Mouse (Mus musculus): Measurements from ENCODE around the gene Grin2b. TPM values are rescaled to one million over a fixed set of nuclear protein-coding genes. Genes with fewer than 3 reads are reported as not detected.
A peak's percentile ranks its signal among the peaks of the same experiment; 100 is the strongest.

The Grin2b gene
- total RNA-seq (2014; rRNA removed; ENCODE audit: low replicate concordance) (0.11 and 0.15 TPM in 2 replicates), polyA plus RNA-seq (2015; fragmentation: Nextera tagmentation; extraction: Ambion mirVana) (not detected in 2 replicates)

DNA sequence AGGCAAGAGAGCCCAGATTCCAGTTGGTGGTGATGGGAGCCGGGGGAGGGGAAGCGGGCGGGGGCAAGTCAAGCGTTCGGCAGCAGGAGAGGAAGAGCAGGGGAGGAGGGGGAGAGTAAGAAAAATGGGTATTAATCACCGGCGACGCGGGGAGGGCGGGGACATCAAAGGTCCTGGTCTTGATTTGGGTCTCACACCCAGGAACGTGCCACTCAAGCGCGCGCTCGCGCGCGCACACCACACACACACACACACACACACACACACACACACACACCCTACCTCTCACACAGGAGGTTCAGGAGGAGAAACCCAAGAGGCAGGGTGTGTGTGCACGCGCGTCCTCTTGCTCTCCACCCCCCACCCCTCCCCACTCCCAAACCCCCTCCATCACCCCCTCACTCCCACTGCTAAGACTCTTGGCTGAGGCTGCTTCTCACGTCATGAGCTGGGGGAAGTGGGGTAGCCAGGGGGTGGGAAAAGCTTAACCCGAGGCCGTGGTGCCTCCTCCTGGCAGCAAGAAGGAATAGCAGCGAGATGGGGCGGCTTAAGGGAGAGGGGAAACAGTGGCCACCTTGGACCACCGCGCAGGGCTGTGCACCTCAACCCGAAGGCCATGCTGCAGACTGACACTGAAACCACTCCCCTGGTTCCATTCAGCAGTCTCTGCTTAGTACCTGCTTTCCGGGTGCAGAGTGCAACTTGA, at the start of gene Grin2b:
TSS of gene Grin2b (minus strand) at position 321 of the 706 bp plus-strand sequence.
- DNase-seq (ENCODE audit: low spot score) (no peak), ATAC-seq (ENCODE audit: insufficient read depth, low read depth) (no peak)
- Histone ChIP-seq H3K9me3 (replicated peaks; ENCODE audit: control insufficient read depth, low read length) (no peaks in the 10 kb centered on the region), H3K4me3 (ENCODE audit: low read depth, low read length) (peak within 1 kb of the TSS; percentile 38), H3K4me1 (ENCODE audit: control insufficient read depth, insufficient read depth) (no peaks in the 10 kb centered on the region), H3K27ac (ENCODE audit: low read depth) (no peak within 1 kb of the TSS), H3K27me3 (ENCODE audit: control insufficient read depth, insufficient read depth, low read length) (peaks cover 44% of the 10 kb centered on the region), H3K4me2 (ENCODE audit: low read depth, low read length) (peak within 1 kb of the TSS; percentile 59), H3K9ac (replicated peaks; ENCODE audit: low read depth, low read length) (no peak within 1 kb of the TSS), H3K36me3 (replicated peaks; ENCODE audit: control insufficient read depth, insufficient read depth, low read length) (no peaks in the 10 kb centered on the region)
- under 1% methylated on average over 22 of the region's 30 CpGs for WGBS
- TF ChIP-seq EP300 (IDR thresholded peaks at IDR 0.05; ENCODE audit: low read depth) (no peak), CTCF (IDR thresholded peaks at IDR 0.05; ENCODE audit: low read depth) (no peak; the same call in none of the 2 replicates)

DNA sequence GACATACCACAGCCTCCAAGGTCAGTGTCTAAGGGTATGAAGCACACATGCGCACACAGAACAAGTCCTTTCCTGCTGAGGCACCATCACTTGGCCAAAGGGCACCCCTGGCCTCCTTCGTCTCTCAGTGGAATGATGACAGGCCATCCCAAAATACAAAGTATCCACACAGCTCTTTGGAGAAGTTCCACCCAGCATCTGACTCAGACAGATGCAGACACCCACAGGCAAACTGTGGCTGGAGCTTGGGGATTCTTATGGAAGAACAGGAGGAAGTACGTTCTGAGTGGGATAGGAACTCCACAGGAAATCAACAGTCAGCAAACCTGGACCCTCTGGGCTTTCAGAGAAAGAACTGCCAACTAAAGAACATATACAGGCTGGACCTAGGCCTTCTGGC, 48.6 kb upstream of the Grin2b start:
- H3K4me1 ChIP-seq (ENCODE audit: control insufficient read depth, insufficient read depth): no peaks in the 10 kb centered on the region
- 82% methylated on average over 3 of the region's 3 CpGs for WGBS
- H3K9me3 ChIP-seq (replicated peaks; ENCODE audit: control insufficient read depth, low read length): no peaks in the 10 kb centered on the region
- H3K9ac ChIP-seq (replicated peaks; ENCODE audit: low read depth, low read length): no peak overlapping the region
- no peak overlapping the region for H3K27ac ChIP-seq (ENCODE audit: low read depth)
- H3K4me2 ChIP-seq (ENCODE audit: low read depth, low read length): no peak overlapping the region
- no peak for ATAC-seq (ENCODE audit: insufficient read depth, low read depth)
- DNase-seq (ENCODE audit: low spot score): no peak
- no peak overlapping the region for H3K4me3 ChIP-seq (ENCODE audit: low read depth, low read length)
- H3K36me3 ChIP-seq (replicated peaks; ENCODE audit: control insufficient read depth, insufficient read depth, low read length): no peaks in the 10 kb centered on the region
- H3K27me3 ChIP-seq (ENCODE audit: control insufficient read depth, insufficient read depth, low read length): no peaks in the 10 kb centered on the region
- no peak for TF ChIP-seq CTCF (IDR thresholded peaks at IDR 0.05; ENCODE audit: low read depth)
- TF ChIP-seq EP300 (IDR thresholded peaks at IDR 0.05; ENCODE audit: low read depth): no peak

DNA sequence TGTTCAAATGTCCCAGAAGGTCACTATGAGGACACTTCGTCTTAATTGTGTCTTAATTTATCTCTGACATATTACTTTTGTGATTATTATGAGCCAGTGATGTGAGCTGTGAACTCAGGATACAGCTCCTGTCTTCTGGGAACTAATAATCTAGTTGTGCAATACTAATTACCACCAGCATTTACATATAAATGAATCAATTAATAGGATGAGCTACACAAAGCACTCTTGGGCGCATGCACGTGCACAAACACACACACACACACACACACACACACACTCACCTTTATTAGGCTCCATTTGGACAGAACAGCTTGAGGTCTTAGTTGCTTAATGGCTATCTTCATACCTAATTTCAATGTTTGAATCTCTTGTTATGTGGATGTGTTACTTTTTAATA, 37.1 kb upstream of the Grin2b start:
- no peak overlapping the region for H3K27ac ChIP-seq (ENCODE audit: low read depth)
- H3K4me3 ChIP-seq (ENCODE audit: low read depth, low read length): no peak overlapping the region
- no peak for ATAC-seq (ENCODE audit: insufficient read depth, low read depth)
- H3K27me3 ChIP-seq (ENCODE audit: control insufficient read depth, insufficient read depth, low read length): no peaks in the 10 kb centered on the region
- DNase-seq (ENCODE audit: low spot score): no peak
- no peak for TF ChIP-seq CTCF (IDR thresholded peaks at IDR 0.05; ENCODE audit: low read depth)
- no peak for TF ChIP-seq EP300 (IDR thresholded peaks at IDR 0.05; ENCODE audit: low read depth)
- 83% methylated on average over 3 of the region's 3 CpGs for WGBS
- H3K36me3 ChIP-seq (replicated peaks; ENCODE audit: control insufficient read depth, insufficient read depth, low read length): no peaks in the 10 kb centered on the region
- no peak overlapping the region for H3K4me2 ChIP-seq (ENCODE audit: low read depth, low read length)
- H3K4me1 ChIP-seq (ENCODE audit: control insufficient read depth, insufficient read depth): no peaks in the 10 kb centered on the region
- H3K9me3 ChIP-seq (replicated peaks; ENCODE audit: control insufficient read depth, low read length): no peaks in the 10 kb centered on the region
- no peak overlapping the region for H3K9ac ChIP-seq (replicated peaks; ENCODE audit: low read depth, low read length)

DNA sequence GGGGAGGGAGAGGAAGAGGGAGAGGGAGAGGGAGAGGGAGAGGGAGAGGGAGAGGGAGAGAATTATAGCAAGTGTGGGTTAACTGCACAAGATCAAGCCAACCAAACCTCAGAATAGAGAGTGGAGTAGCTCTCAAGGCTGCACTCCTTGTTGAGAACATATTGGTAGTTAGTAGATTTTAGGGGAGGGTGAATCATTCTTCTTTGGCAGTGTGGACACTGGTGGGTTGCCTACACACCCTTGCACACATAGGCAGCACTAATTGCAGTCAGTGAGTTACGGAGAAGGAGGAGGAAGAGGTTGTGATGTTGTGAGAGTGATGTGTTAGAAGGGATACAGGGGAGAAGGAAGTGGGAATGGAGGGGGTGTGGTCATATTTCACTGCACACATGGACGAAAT, 26.5 kb upstream of the Grin2b start:
- DNase-seq (ENCODE audit: low spot score): no peak
- Histone ChIP-seq H3K27ac (ENCODE audit: low read depth) (no peak overlapping the region), H3K4me2 (ENCODE audit: low read depth, low read length) (no peak overlapping the region), H3K9ac (replicated peaks; ENCODE audit: low read depth, low read length) (no peak overlapping the region), H3K9me3 (replicated peaks; ENCODE audit: control insufficient read depth, low read length) (no peaks in the 10 kb centered on the region), H3K27me3 (ENCODE audit: control insufficient read depth, insufficient read depth, low read length) (no peaks in the 10 kb centered on the region), H3K4me3 (ENCODE audit: low read depth, low read length) (no peak overlapping the region), H3K4me1 (ENCODE audit: control insufficient read depth, insufficient read depth) (no peaks in the 10 kb centered on the region), H3K36me3 (replicated peaks; ENCODE audit: control insufficient read depth, insufficient read depth, low read length) (no peaks in the 10 kb centered on the region)
- no peak for ATAC-seq (ENCODE audit: insufficient read depth, low read depth)
- TF ChIP-seq EP300 (IDR thresholded peaks at IDR 0.05; ENCODE audit: low read depth): no peak
- WGBS: 82% methylated on average over 2 of the region's 2 CpGs

DNA sequence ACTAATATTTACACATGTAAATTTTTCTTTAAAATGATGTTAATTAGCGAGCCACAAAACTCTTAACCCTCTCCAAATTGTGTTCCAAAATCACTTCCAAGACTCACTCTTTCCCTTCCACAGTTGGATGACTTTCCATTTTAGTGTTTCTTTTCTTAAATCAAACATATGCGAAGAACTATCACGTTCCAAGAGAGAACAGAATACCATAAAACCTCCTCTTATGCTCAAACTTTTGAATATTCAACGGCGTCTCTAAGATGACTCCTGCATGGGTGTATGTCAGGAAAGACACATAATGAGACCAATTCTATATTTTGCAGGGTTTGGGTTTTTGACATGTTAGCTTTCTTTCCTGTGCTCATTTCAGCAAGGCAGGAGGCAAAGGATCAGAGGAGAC, 21.3 kb upstream of the Grin2b start:
- DNase-seq (ENCODE audit: low spot score) (no peak), ATAC-seq (ENCODE audit: insufficient read depth, low read depth) (no peak)
- Histone ChIP-seq H3K4me1 (ENCODE audit: control insufficient read depth, insufficient read depth) (no peaks in the 10 kb centered on the region), H3K9me3 (replicated peaks; ENCODE audit: control insufficient read depth, low read length) (no peaks in the 10 kb centered on the region), H3K36me3 (replicated peaks; ENCODE audit: control insufficient read depth, insufficient read depth, low read length) (no peaks in the 10 kb centered on the region), H3K4me2 (ENCODE audit: low read depth, low read length) (no peak overlapping the region), H3K9ac (replicated peaks; ENCODE audit: low read depth, low read length) (no peak overlapping the region), H3K27ac (ENCODE audit: low read depth) (no peak overlapping the region), H3K27me3 (ENCODE audit: control insufficient read depth, insufficient read depth, low read length) (no peaks in the 10 kb centered on the region), H3K4me3 (ENCODE audit: low read depth, low read length) (no peak overlapping the region)
- WGBS: 78% methylated on average over 5 of the region's 5 CpGs
- no peak for TF ChIP-seq EP300 (IDR thresholded peaks at IDR 0.05; ENCODE audit: low read depth)
- TF ChIP-seq CTCF (IDR thresholded peaks at IDR 0.05; ENCODE audit: low read depth): no peak

DNA sequence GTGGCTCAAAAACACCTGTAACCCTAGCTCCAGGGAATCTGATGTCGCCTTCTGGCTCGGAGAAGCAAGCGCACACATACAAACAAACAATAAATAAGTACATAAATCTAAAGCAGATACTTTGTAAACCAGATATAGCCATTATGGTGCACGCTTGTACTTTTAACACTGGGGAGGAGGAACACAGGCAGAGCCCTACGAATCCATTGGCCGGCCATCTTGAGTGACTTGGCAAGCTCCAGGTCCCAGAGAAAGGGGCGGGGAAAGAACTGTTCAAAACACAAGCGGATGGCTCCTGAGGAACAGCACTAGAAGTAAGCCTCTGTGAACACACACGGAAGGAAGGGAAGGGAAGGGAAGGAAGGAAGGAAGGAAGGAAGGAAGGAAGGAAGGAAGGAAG, 4.8 kb upstream of the Grin2b start:
- Histone ChIP-seq H3K27me3 (ENCODE audit: control insufficient read depth, insufficient read depth, low read length) (peaks cover 10% of the 10 kb centered on the region), H3K36me3 (replicated peaks; ENCODE audit: control insufficient read depth, insufficient read depth, low read length) (no peaks in the 10 kb centered on the region), H3K4me3 (ENCODE audit: low read depth, low read length) (no peak overlapping the region), H3K9me3 (replicated peaks; ENCODE audit: control insufficient read depth, low read length) (no peaks in the 10 kb centered on the region), H3K27ac (ENCODE audit: low read depth) (no peak overlapping the region), H3K9ac (replicated peaks; ENCODE audit: low read depth, low read length) (no peak overlapping the region), H3K4me1 (ENCODE audit: control insufficient read depth, insufficient read depth) (no peaks in the 10 kb centered on the region), H3K4me2 (ENCODE audit: low read depth, low read length) (no peak overlapping the region)
- DNase-seq (ENCODE audit: low spot score) (no peak), ATAC-seq (ENCODE audit: insufficient read depth, low read depth) (no peak)
- no peak for TF ChIP-seq CTCF (IDR thresholded peaks at IDR 0.05; ENCODE audit: low read depth)
- no peak for TF ChIP-seq EP300 (IDR thresholded peaks at IDR 0.05; ENCODE audit: low read depth)
- 78% methylated on average over 8 of the region's 9 CpGs for WGBS
